Mouse (Mus musculus): ENCODE results near the gene Ccdc130.

DNA sequence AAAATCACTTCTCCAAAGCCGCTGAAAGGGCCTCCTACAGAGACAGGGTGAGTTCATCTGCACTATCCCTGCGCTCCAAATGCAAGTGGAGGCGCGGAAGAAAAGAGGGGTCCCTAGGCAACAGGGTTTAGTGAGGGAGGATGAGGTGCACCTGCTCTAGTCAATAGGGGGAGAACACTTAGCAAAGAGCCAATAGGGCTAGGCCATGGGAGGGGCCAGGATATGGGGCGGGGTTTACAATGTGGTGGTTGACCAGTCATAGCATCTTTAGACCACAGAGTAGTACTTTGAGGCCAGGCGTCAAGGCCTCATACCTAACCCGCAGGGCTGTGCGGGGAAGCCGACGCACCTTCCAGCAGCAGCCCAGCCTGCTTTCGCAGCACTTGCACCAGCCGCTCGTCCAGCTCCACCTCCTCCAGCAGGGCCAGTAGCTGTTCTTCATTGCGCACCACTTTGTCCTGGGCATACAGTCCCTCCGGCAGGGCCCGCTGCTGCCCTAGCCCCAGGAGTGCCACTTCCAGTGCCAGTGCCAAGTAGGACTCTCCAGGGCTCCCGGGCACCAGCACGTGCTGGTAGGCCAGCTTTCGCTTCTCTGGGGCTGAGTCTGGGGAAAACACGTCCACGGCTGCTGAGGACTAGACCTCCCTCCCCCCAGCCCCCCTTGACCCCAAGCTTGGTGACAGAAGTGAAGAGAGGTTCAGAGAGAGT, 46.7 kb downstream of the Ccdc130 start:
- TF ChIP-seq CTCF (IDR thresholded peaks at IDR 0.05; ENCODE audit: low read depth) (no peak), EP300 (IDR thresholded peaks at IDR 0.05; ENCODE audit: low read depth) (no peak)
